Mouse (Mus musculus) intestine, postnatal 0 days (tissue): ENCODE results near the gene Prkca. TPM values are rescaled to one million over a fixed set of nuclear protein-coding genes. Genes with fewer than 3 reads are reported as not detected.

Experiments used
- ATAC-seq: fragments of 200-750 bp; cut with Nextera tagmentation; 2 replicates; pipeline ENCODE4 v1.8.0; 2017; ENCODE audit warnings: mild to moderate bottlenecking, moderate TSS enrichment, moderate library complexity
- H3K27ac ChIP-seq: fragments of 300-500 bp; sonication (generic); 2 replicates; pipeline ENCODE4 v1.5.1; 2014; ENCODE audit warnings: mild to moderate bottlenecking, low read depth, low read length, moderate library complexity
- H3K27me3 ChIP-seq: fragments of 300-500 bp; sonication (generic); replicated peaks from 2 replicates; pipeline ENCODE4 v1.6.1; 2014; ENCODE audit warnings: low read length, mixed read lengths; ENCODE audit not compliant: control insufficient read depth, insufficient read depth
- H3K36me3 ChIP-seq: fragments of 300-500 bp; sonication (generic); 2 replicates; pipeline ENCODE4 v1.6.1; 2014; ENCODE audit warnings: mild to moderate bottlenecking, moderate library complexity; ENCODE audit not compliant: control insufficient read depth, insufficient read depth
- H3K4me1 ChIP-seq: fragments of 300-500 bp; sonication (generic); replicated peaks from 2 replicates; pipeline ENCODE4 v1.6.1; 2014; ENCODE audit warnings: antibody characterized with exemption, low read length, mixed read lengths; ENCODE audit not compliant: control insufficient read depth, insufficient read depth
- H3K4me2 ChIP-seq: fragments of 300-500 bp; sonication (generic); replicated peaks from 2 replicates; pipeline ENCODE4 v1.6.1; 2014; ENCODE audit warnings: low read depth, mild to moderate bottlenecking, moderate library complexity
- H3K4me3 ChIP-seq: fragments of 300-500 bp; sonication (generic); 2 replicates; pipeline ENCODE4 v1.5.1; 2014; ENCODE audit warnings: low read depth, low read length
- H3K9ac ChIP-seq: fragments of 300-500 bp; sonication (generic); 2 replicates; pipeline ENCODE4 v1.6.1; 2014; ENCODE audit warnings: mild to moderate bottlenecking, low read depth, low read length
- H3K9me3 ChIP-seq: fragments of 300-500 bp; sonication (generic); 2 replicates; pipeline ENCODE4 v1.6.1; 2016; ENCODE audit warnings: mixed run types; ENCODE audit not compliant: control insufficient read depth
- CTCF ChIP-seq: sonication (generic); IDR thresholded peaks from 2 replicates; pipeline ENCODE4 v1.5.1; 2016; ENCODE audit warnings: low read depth, mild to moderate bottlenecking, control low read depth, antibody characterized with exemption, moderate library complexity
- WGBS: fragments of 180-500 bp; shearing (Covaris S2); extraction: QIAGEN DNeasy Blood & Tissue Kit; methylation state at CpG from one replicate; pipeline ENCODE4 v1.1.7; 2014; 5-methylcytosine and 5-hydroxymethylcytosine counted together
- polyA plus RNA-seq: library from polyadenylated mRNA; unstranded; fragments of >200 nt; fragmentation: Nextera tagmentation; extraction: Ambion mirVana; gene quantifications from 2 replicates; pipeline ENCODE4 v1.2.1, GENCODE M21; 2015

Prkca gene
- polyA plus RNA-seq, 1 experiment from 2014 or later: 14.5 TPM

- no peaks in the 10 kb centered on the region for H3K9me3 ChIP-seq
- H3K27ac ChIP-seq: no peak overlapping the region
- H3K27me3 ChIP-seq: no peaks in the 10 kb centered on the region
- no peak for ATAC-seq
- no peaks in the 10 kb centered on the region for H3K4me1 ChIP-seq
- no peak overlapping the region for H3K4me3 ChIP-seq
- no peak overlapping the region for H3K9ac ChIP-seq
- H3K4me2 ChIP-seq: no peak overlapping the region
- TF ChIP-seq CTCF: no peak
- no peaks in the 10 kb centered on the region for H3K36me3 ChIP-seq
- WGBS: 70% methylated on average over 10 of the region's 10 CpGs
These were observed 311.2 kb downstream of the Prkca start for GRCm38 (mm10) chr11:108032568-108032967.

- no peak overlapping the region for H3K9ac ChIP-seq
- no peaks in the 10 kb centered on the region for H3K9me3 ChIP-seq
- TF ChIP-seq CTCF: peak; percentile 92
- 56% methylated on average over 10 of the region's 10 CpGs for WGBS
- H3K36me3 ChIP-seq: no peaks in the 10 kb centered on the region
- H3K4me2 ChIP-seq: no peak overlapping the region
- H3K4me1 ChIP-seq: no peaks in the 10 kb centered on the region; the same call in 1 of the 2 replicates
- peak; percentile 47; the same call in 1 of the 2 replicates for ATAC-seq
- no peak overlapping the region for H3K27ac ChIP-seq
- no peaks in the 10 kb centered on the region for H3K27me3 ChIP-seq
- no peak overlapping the region for H3K4me3 ChIP-seq
These were observed 312.6 kb downstream of the Prkca start for GRCm38 (mm10) chr11:108030956-108031604.

GRCm38 (mm10) chr11:108029321-108029720 lies 314.4 kb downstream of the Prkca start:
- Histone ChIP-seq H3K4me3 (no peak overlapping the region), H3K27ac (no peak overlapping the region), H3K9me3 (no peaks in the 10 kb centered on the region), H3K4me2 (no peak overlapping the region), H3K9ac (no peak overlapping the region), H3K4me1 (no peaks in the 10 kb centered on the region; the same call in none of the 2 replicates), H3K27me3 (no peaks in the 10 kb centered on the region), H3K36me3 (no peaks in the 10 kb centered on the region)
- WGBS: 94% methylated on average over 11 of the region's 11 CpGs
- no peak for ATAC-seq
- no peak for TF ChIP-seq CTCF

GRCm38 (mm10) chr11:108028398-108028797 lies 315.3 kb downstream of the Prkca start:
- Histone ChIP-seq H3K36me3 (no peaks in the 10 kb centered on the region), H3K9ac (no peak overlapping the region), H3K4me2 (no peak overlapping the region), H3K27me3 (no peaks in the 10 kb centered on the region), H3K4me3 (no peak overlapping the region), H3K27ac (no peak overlapping the region), H3K4me1 (no peaks in the 10 kb centered on the region; the same call in none of the 2 replicates), H3K9me3 (no peaks in the 10 kb centered on the region)
- TF ChIP-seq CTCF: no peak
- 63% methylated on average over 12 of the region's 12 CpGs for WGBS
- ATAC-seq: no peak

GRCm38 (mm10) chr11:108025726-108026425 lies 317.9 kb downstream of the Prkca start:
- Histone ChIP-seq H3K4me3 (no peak overlapping the region), H3K4me1 (no peaks in the 10 kb centered on the region; the same call in none of the 2 replicates), H3K36me3 (no peaks in the 10 kb centered on the region), H3K4me2 (no peak overlapping the region), H3K9ac (no peak overlapping the region), H3K9me3 (no peaks in the 10 kb centered on the region), H3K27me3 (no peaks in the 10 kb centered on the region), H3K27ac (no peak overlapping the region)
- WGBS: 54% methylated on average over 7 of the region's 7 CpGs
- peak; percentile 81 for TF ChIP-seq CTCF
- ATAC-seq: peak; percentile 44

- Histone ChIP-seq H3K4me3 (no peak overlapping the region), H3K36me3 (no peaks in the 10 kb centered on the region), H3K9me3 (no peaks in the 10 kb centered on the region), H3K4me1 (no peaks in the 10 kb centered on the region; the same call in none of the 2 replicates), H3K27me3 (no peaks in the 10 kb centered on the region), H3K4me2 (no peak overlapping the region), H3K27ac (no peak overlapping the region), H3K9ac (no peak overlapping the region)
- 42% methylated on average over 14 of the region's 14 CpGs for WGBS
- no peak for TF ChIP-seq CTCF
- no peak for ATAC-seq
These were observed 320.5 kb downstream of the Prkca start for GRCm38 (mm10) chr11:108023188-108023587.
